11 mouse cellular contexts compared by ENCODE assay signal in the genomic region with DNA sequence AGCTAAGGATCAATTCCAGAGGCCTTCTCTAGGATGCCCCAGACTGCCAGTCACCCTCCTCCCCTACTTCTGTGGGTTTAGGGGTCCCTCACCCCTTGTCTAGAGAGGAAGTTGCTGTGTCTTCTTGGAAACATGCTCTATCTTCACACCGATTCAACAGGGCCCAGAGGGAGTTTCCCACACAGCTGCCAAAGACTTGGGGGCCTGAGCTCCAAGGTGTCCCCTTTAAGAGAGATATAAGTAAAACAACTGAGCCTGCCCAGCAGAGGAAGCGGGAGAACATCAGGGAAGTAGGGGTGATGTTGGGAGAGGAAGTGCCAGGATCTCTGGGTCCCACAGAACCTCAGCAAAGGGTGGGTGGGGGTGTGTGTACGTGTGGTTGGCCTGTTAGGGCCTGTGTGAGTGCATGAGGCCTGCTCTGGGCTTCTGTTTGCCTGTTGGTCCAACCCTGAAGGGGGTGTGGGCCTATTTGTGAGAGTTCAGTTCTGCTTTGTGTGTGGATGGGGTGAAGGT. TPM values are rescaled to one million over a fixed set of nuclear protein-coding genes. Genes with fewer than 3 reads are reported as not detected.
DNase-seq lines count a peak whose midpoint lies in the region; ATAC-seq and TF ChIP-seq lines count a peak whose summit lies in the region.
"Had no signal": no experiment of that assay in that cellular context is flagged by ENCODE, and none has a peak within 500 bp of the region (broad histone marks: within the 10 kb centered on the region; RNA-seq: fewer than 3 reads in every experiment).

No protein-coding gene starts in this region.

- DNase-seq in lung, adult 2 months = no peak
- DNase-seq in embryonic facial prominence, embryonic 14.5 days (ENCODE audit: low spot score) = no peak
- no peak for DNase-seq in yolk sac, embryonic 10.5 days (ENCODE audit: low spot score)
- DNase-seq in cerebellum, postnatal 25 days = no peak
- DNase-seq in gastrocnemius, adult 18-20 months (ENCODE audit: low spot score) = no peak

- H3K36me3 ChIP-seq in lung, embryonic 15.5 days = no peaks in the 10 kb centered on the region
- H3K36me3 ChIP-seq in E14TG2a.4 (ENCODE audit: insufficient read depth, low read length) (peaks cover 8% of the 10 kb centered on the region; the same call in 1 of the 2 replicates), macrophage (ENCODE audit: inconsistent target) (no peaks in the 10 kb centered on the region)
- H3K36me3 ChIP-seq in embryonic facial prominence, embryonic 14.5 days (ENCODE audit: control insufficient read depth, insufficient read depth, low read length) = no peaks in the 10 kb centered on the region
- H3K36me3 ChIP-seq: heart, embryonic 12.5 days had no signal

- no peak overlapping the region for H3K4me3 ChIP-seq in lung, embryonic 15.5 days
- no peak overlapping the region for H3K4me3 ChIP-seq in lung, adult 2 months (replicated peaks; ENCODE audit: extremely low read depth, low read depth, low read length)
- H3K4me3 ChIP-seq in E14TG2a.4 (replicated peaks; ENCODE audit: low read length) (peak overlapping the region; percentile 39), macrophage (ENCODE audit: inconsistent target) (no peak overlapping the region)
- no peak overlapping the region for H3K4me3 ChIP-seq in embryonic facial prominence, embryonic 14.5 days (ENCODE audit: low read depth, low read length)
- H3K4me3 ChIP-seq: heart, embryonic 12.5 days had no signal

- H3K4me1 ChIP-seq in lung, embryonic 15.5 days = peaks cover 80% of the 10 kb centered on the region
- H3K4me1 ChIP-seq in lung, adult 2 months (ENCODE audit: control insufficient read depth, insufficient read depth, low read length) = peaks cover 52% of the 10 kb centered on the region
- peaks cover 82% of the 10 kb centered on the region for H3K4me1 ChIP-seq in E14TG2a.4 (replicated peaks; ENCODE audit: low read depth, low read length)
- H3K4me1 ChIP-seq in embryonic facial prominence, embryonic 14.5 days (ENCODE audit: control insufficient read depth, insufficient read depth, low read length) = peaks cover 43% of the 10 kb centered on the region

- H3K9ac ChIP-seq in lung, embryonic 15.5 days = no peak overlapping the region
- H3K9ac ChIP-seq in embryonic facial prominence, embryonic 14.5 days (ENCODE audit: low read depth, low read length) = 0 out of 2 replicates have a peak overlapping the region, but pooled peaks have one; percentile 5
- H3K9ac ChIP-seq: heart, embryonic 12.5 days had no signal

- no peaks in the 10 kb centered on the region for H3K9me3 ChIP-seq in lung, embryonic 15.5 days
- no peaks in the 10 kb centered on the region for H3K9me3 ChIP-seq in E14TG2a.4 (ENCODE audit: low read length)
- no peaks in the 10 kb centered on the region for H3K9me3 ChIP-seq in embryonic facial prominence, embryonic 14.5 days (ENCODE audit: control insufficient read depth, low read length)
- H3K9me3 ChIP-seq: heart, embryonic 12.5 days had no signal

- H3K27ac ChIP-seq in lung, embryonic 15.5 days = peak overlapping the region; percentile 93
- H3K27ac ChIP-seq in embryonic facial prominence, embryonic 14.5 days (replicated peaks; ENCODE audit: low read depth, low read length) = peak overlapping the region; percentile 58
- H3K27ac ChIP-seq in macrophage = peak overlapping the region; percentile 92

- TF ChIP-seq POLR2A in lung, adult 2 months (IDR thresholded peaks at IDR 0.05; ENCODE audit: borderline replicate concordance, extremely low read depth, low read depth, low read length) = no peak

- no peak for TF ChIP-seq CTCF in lung, adult 2 months (IDR thresholded peaks at IDR 0.05; ENCODE audit: insufficient read depth, low read length)
- no peak for TF ChIP-seq CTCF in E14TG2a.4 (conservative IDR thresholded peaks at IDR 0.05; ENCODE audit: low read length)

- peaks cover 8% of the 10 kb centered on the region; the same call in 1 of the 2 replicates for H3K79me2 ChIP-seq in macrophage (ENCODE audit: inconsistent target)

- no peak for ATAC-seq in lung, embryonic 15.5 days (ENCODE audit: borderline replicate concordance, extremely low read depth, low FRiP score, low TSS enrichment)
- no peak for ATAC-seq in embryonic facial prominence, embryonic 14.5 days (ENCODE audit: low read depth)

- 0 out of 2 replicates have a peak, but pooled peaks cover 3% of the 10 kb centered on the region for H3K27me3 ChIP-seq in lung, embryonic 15.5 days
- no peaks in the 10 kb centered on the region for H3K27me3 ChIP-seq in E14TG2a.4 (ENCODE audit: insufficient read depth, low read length)
- H3K27me3 ChIP-seq in embryonic facial prominence, embryonic 14.5 days (replicated peaks; ENCODE audit: control insufficient read depth, insufficient read depth, low read length) = peaks cover 9% of the 10 kb centered on the region

- 53% methylated on average over 3 of the region's 3 CpGs for WGBS in lung, embryonic 15.5 days
- WGBS in lung, adult 2 months = 45% methylated on average over 3 of the region's 3 CpGs
- WGBS in embryonic facial prominence, embryonic 14.5 days = 52% methylated on average over 3 of the region's 3 CpGs
- WGBS in macrophage (ENCODE audit: missing documents) = 11% methylated on average over 3 of the region's 3 CpGs

- no peak overlapping the region for H3K4me2 ChIP-seq in lung, embryonic 15.5 days
- H3K4me2 ChIP-seq in embryonic facial prominence, embryonic 14.5 days (ENCODE audit: low read depth, low read length) = no peak overlapping the region
- H3K4me2 ChIP-seq: heart, embryonic 12.5 days had no signal

RNA-seq across cellular contexts. Expression of gene Junb, which starts 4.0 kb away (rescaled TPM):
- 17.4 and 20.5 TPM in 2 replicates for polyA plus RNA-seq in lung, embryonic 15.5 days (2015; fragmentation: Nextera tagmentation; extraction: Ambion mirVana)
- 80.8 and 125 TPM in 2 replicates for polyA plus RNA-seq in lung, adult 2 months (2012; rRNA removed)
- 16.8 and 18.4 TPM in 2 replicates for polyA plus RNA-seq in embryonic facial prominence, embryonic 14.5 days (2014; fragmentation: Nextera tagmentation; extraction: Ambion mirVana)
- total RNA-seq in macrophage (2018; cell fraction: chromatin; rRNA removed) = 100 to 1,000 TPM in 24 of 26 experiments, 10 to 100 TPM in 2; 60.1 to 756 (median 302) TPM
- total RNA-seq in macrophage (2018; cell fraction: cytosol; rRNA removed) = 1,000 to 10,000 TPM in 5 of 26 experiments, 100 to 1,000 TPM in 19, 10 to 100 TPM in 2; 75.1 to 1,747 (median 592) TPM
- 1,000 to 10,000 TPM in 7 of 26 experiments, 100 to 1,000 TPM in 18, 10 to 100 TPM in 1; 66.0 to 1,515 (median 743) TPM for total RNA-seq in macrophage (2018; cell fraction: nucleus; rRNA removed)
- polyA plus RNA-seq in macrophage (2018) = 26.1 to 86.4 TPM (median 61.3 TPM) in 3 replicates
- total RNA-seq in gastrocnemius, adult 18-20 months (2021) = 10 to 100 TPM in 1 of 2 experiments, 1 to 10 TPM in 1; 9.4 to 12.5 TPM

RNA-seq across cellular contexts. Expression of gene Hook2, which starts 7.8 kb away (rescaled TPM):
- polyA plus RNA-seq in lung, embryonic 15.5 days (2015; fragmentation: Nextera tagmentation; extraction: Ambion mirVana) = 23.2 and 23.9 TPM in 2 replicates
- polyA plus RNA-seq in lung, adult 2 months (2012; rRNA removed) = 9.5 and 10.5 TPM in 2 replicates
- 13.1 and 15.3 TPM in 2 replicates for polyA plus RNA-seq in embryonic facial prominence, embryonic 14.5 days (2014; fragmentation: Nextera tagmentation; extraction: Ambion mirVana)
- 10 to 100 TPM; 31.8 to 96.7 (median 63.1) TPM for total RNA-seq in macrophage (2018; cell fraction: chromatin; rRNA removed)
- total RNA-seq in macrophage (2018; cell fraction: cytosol; rRNA removed) = 10 to 100 TPM in 9 of 26 experiments, 1 to 10 TPM in 17; 6.0 to 14.1 (median 8.5) TPM
- total RNA-seq in macrophage (2018; cell fraction: nucleus; rRNA removed) = 10 to 100 TPM in 25 of 26 experiments, 1 to 10 TPM in 1; 9.9 to 41.4 (median 24.7) TPM
- polyA plus RNA-seq in macrophage (2018) = 4.9 to 10.9 TPM (median 6.1 TPM) in 3 replicates
- 1 to 10 TPM; 2.1 to 2.7 TPM for total RNA-seq in gastrocnemius, adult 18-20 months (2021)

RNA-seq across cellular contexts. Expression of gene Rnaseh2a, which starts 13.0 kb away (rescaled TPM):
- polyA plus RNA-seq in lung, embryonic 15.5 days (2015; fragmentation: Nextera tagmentation; extraction: Ambion mirVana) = 114 and 120 TPM in 2 replicates
- 27.4 and 30.4 TPM in 2 replicates for polyA plus RNA-seq in lung, adult 2 months (2012; rRNA removed)
- 73.7 and 88.9 TPM in 2 replicates for polyA plus RNA-seq in embryonic facial prominence, embryonic 14.5 days (2014; fragmentation: Nextera tagmentation; extraction: Ambion mirVana)
- total RNA-seq in macrophage (2018; cell fraction: chromatin; rRNA removed) = 10 to 100 TPM in 19 of 26 experiments, 1 to 10 TPM in 7; 3.0 to 44.7 (median 19.1) TPM
- total RNA-seq in macrophage (2018; cell fraction: cytosol; rRNA removed) = 10 to 100 TPM; 26.6 to 53.3 (median 36.5) TPM
- total RNA-seq in macrophage (2018; cell fraction: nucleus; rRNA removed) = 10 to 100 TPM in 24 of 26 experiments, 1 to 10 TPM in 2; 8.9 to 49.5 (median 24.1) TPM
- 15.9 to 39.3 TPM (median 26.2 TPM) in 3 replicates for polyA plus RNA-seq in macrophage (2018)
- 10 to 100 TPM; 21.1 to 21.7 TPM for total RNA-seq in gastrocnemius, adult 18-20 months (2021)

RNA-seq across cellular contexts. Expression of gene Prdx2, which starts 13.2 kb away (rescaled TPM):
- 727 and 733 TPM in 2 replicates for polyA plus RNA-seq in lung, embryonic 15.5 days (2015; fragmentation: Nextera tagmentation; extraction: Ambion mirVana)
- polyA plus RNA-seq in lung, adult 2 months (2012; rRNA removed) = 93.2 and 117 TPM in 2 replicates
- polyA plus RNA-seq in embryonic facial prominence, embryonic 14.5 days (2014; fragmentation: Nextera tagmentation; extraction: Ambion mirVana) = 715 and 771 TPM in 2 replicates
- total RNA-seq in macrophage (2018; cell fraction: chromatin; rRNA removed) = 10 to 100 TPM in 17 of 26 experiments, 1 to 10 TPM in 9; 2.5 to 77.4 (median 20.3) TPM
- total RNA-seq in macrophage (2018; cell fraction: cytosol; rRNA removed) = 100 to 1,000 TPM; 154 to 304 (median 217) TPM
- 100 to 1,000 TPM in 6 of 26 experiments, 10 to 100 TPM in 20; 17.7 to 152 (median 72.0) TPM for total RNA-seq in macrophage (2018; cell fraction: nucleus; rRNA removed)
- 77.7 to 148 TPM (median 146 TPM) in 3 replicates for polyA plus RNA-seq in macrophage (2018)
- 100 to 1,000 TPM; 193 to 200 TPM for total RNA-seq in gastrocnemius, adult 18-20 months (2021)

RNA-seq across cellular contexts. Expression of gene Gm49661, which starts 13.3 kb away (rescaled TPM):
- not detected in 2 replicates for polyA plus RNA-seq in lung, embryonic 15.5 days (2015; fragmentation: Nextera tagmentation; extraction: Ambion mirVana)
- polyA plus RNA-seq in lung, adult 2 months (2012; rRNA removed) = not detected in 2 replicates
- polyA plus RNA-seq in embryonic facial prominence, embryonic 14.5 days (2014; fragmentation: Nextera tagmentation; extraction: Ambion mirVana) = not detected in 2 replicates
- total RNA-seq in macrophage (2018; cell fraction: chromatin; rRNA removed) = not detected
- total RNA-seq in macrophage (2018; cell fraction: cytosol; rRNA removed) = not detected
- not detected for total RNA-seq in macrophage (2018; cell fraction: nucleus; rRNA removed)
- not detected in 3 replicates for polyA plus RNA-seq in macrophage (2018)
- not detected for total RNA-seq in gastrocnemius, adult 18-20 months (2021)
- total RNA-seq: layer of hippocampus, postnatal 10 days; midbrain, postnatal 0 days had no signal
- polyA plus RNA-seq: heart, embryonic 12.5 days; midbrain, postnatal 0 days had no signal
